Comparison of ENCODE assay signal across 8 mouse cellular contexts in the genomic region with DNA sequence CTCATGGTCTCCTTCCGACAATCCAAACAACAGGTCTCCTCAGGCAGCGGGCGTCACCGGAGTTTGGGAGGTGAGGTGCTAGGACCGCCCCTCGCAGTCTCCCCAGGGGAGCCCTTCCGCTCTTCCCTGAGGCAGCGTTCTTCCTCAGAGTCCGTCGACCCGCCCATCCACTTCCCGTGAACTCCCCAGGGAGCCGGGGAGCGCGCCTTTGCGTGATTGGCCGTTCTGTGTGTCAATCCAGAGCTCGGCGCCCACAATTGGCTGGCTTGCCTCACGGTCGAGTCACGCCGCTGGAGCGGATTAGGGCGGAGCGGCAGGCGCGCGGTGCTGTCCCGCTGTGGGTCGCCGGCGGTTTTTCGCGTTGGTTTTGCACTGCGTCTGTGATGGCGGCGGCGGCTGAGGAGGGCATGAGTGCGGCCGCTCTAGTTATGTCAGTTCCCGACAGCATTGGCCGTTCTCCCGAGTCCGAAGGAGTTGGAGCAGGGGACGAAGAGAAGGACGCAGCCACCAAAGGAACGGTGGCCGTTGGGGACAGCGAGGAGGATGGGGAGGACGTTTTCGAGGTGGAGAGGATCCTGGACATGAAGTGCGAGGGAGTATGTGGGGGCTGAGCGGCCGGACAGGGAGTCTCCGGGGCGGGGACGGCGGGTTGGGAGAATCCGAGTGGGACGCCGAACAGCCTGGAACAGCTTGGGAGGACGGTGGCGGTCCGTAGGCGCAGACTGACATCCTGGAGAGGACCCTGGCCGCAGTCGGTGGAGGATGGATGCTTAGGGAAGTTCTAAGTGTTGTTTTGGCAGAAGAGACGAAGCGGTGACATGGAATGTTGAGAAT. TPM values are rescaled to one million over a fixed set of nuclear protein-coding genes. Genes with fewer than 3 reads are reported as not detected.
A peak's percentile ranks its signal among the peaks of the same experiment; 100 is the strongest.
DNase-seq lines count a peak whose midpoint lies in the region; ATAC-seq and TF ChIP-seq lines count a peak whose summit lies in the region.

A gene (plus strand): TSS at position 280 of the 834 bp plus-strand sequence.

- peak within 1 kb of the TSS; percentile 80 for H3K27ac ChIP-seq in ES-E14 (ENCODE audit: insufficient read depth, low read depth, low read length, poor library complexity, severe bottlenecking)
- peak within 1 kb of the TSS; percentile 92 for H3K27ac ChIP-seq in forebrain, embryonic 15.5 days (replicated peaks)

- in situ Hi-C loops in ES-E14 (cut with MboI; ENCODE audit: low sequenced_read_pairs in 2 of 2, unreplicated experiment in 2 of 2), result no loop called here

- peak; percentile 100 for ATAC-seq in forebrain, embryonic 15.5 days (replicated peaks)
- ATAC-seq in neutrophil, adult 5-6 weeks (ENCODE audit: extremely low read depth, insufficient number of reproducible peaks, low FRiP score, poor library complexity, severe bottlenecking), result peak; percentile 100

- no peak for TF ChIP-seq CTCF in lung, adult 2 months (IDR thresholded peaks at IDR 0.05; ENCODE audit: insufficient read depth, low read length)

- peaks cover 2 to 5% of the 10 kb centered on the region in 2 experiments; a peak in 2 of 4 replicates for H3K4me1 ChIP-seq in ES-E14 (ENCODE audit: control insufficient read depth in 2 of 2, insufficient read depth in 2 of 2, low read length in 2 of 2, poor library complexity in 1 of 2)
- peaks cover 30% of the 10 kb centered on the region for H3K4me1 ChIP-seq in forebrain, embryonic 15.5 days
- peaks cover 7% of the 10 kb centered on the region for H3K4me1 ChIP-seq in lung, adult 2 months (ENCODE audit: control insufficient read depth, insufficient read depth, low read length)

- no peaks in the 10 kb centered on the region for H3K9me3 ChIP-seq in ES-E14 (ENCODE audit: control insufficient read depth, insufficient read depth, low read depth, low read length)
- no peaks in the 10 kb centered on the region for H3K9me3 ChIP-seq in forebrain, embryonic 15.5 days

- H3K36me3 ChIP-seq in ES-E14 (ENCODE audit: control insufficient read depth, insufficient read depth, low read length, poor library complexity, severe bottlenecking), result peaks cover 5% of the 10 kb centered on the region
- H3K36me3 ChIP-seq in forebrain, embryonic 15.5 days, result peaks cover 7% of the 10 kb centered on the region

- peak within 1 kb of the TSS; percentile 68 for H3K4me2 ChIP-seq in forebrain, embryonic 15.5 days (replicated peaks)

- H3K9ac ChIP-seq in ES-E14 (ENCODE audit: insufficient read depth, low read depth, low read length, poor library complexity, severe bottlenecking), result peak within 1 kb of the TSS; percentile 91
- H3K9ac ChIP-seq in forebrain, embryonic 15.5 days (replicated peaks), result peak within 1 kb of the TSS; percentile 78

- peak within 1 kb of the TSS; percentile 93 to 100 for H3K4me3 ChIP-seq in ES-E14 (ENCODE audit: insufficient read depth in 1 of 2, low read depth in 1 of 2, low read length in 2 of 2, poor library complexity in 1 of 2, severe bottlenecking in 1 of 2)
- H3K4me3 ChIP-seq in forebrain, embryonic 15.5 days, result peak within 1 kb of the TSS; percentile 89
- peak within 1 kb of the TSS; percentile 90 for H3K4me3 ChIP-seq in lung, adult 2 months (replicated peaks; ENCODE audit: extremely low read depth, low read depth, low read length)

- WGBS in forebrain, embryonic 15.5 days, result under 1% methylated on average over 70 of the region's 70 CpGs
- WGBS in lung, adult 2 months, result under 1% methylated on average over 70 of the region's 70 CpGs

- intact Hi-C loops in heart, postnatal 25 days (cut with DNase I), result loop anchor here (2.0 to 5.0 kb wide), 3 partner anchors 91 to 219 kb away; a partner anchor contains a TSS

- peak; percentile 83 for TF ChIP-seq POLR2A in lung, adult 2 months (IDR thresholded peaks at IDR 0.05; ENCODE audit: borderline replicate concordance, extremely low read depth, low read depth, low read length)

- H3K27me3 ChIP-seq in forebrain, embryonic 15.5 days, result no peaks in the 10 kb centered on the region

- peak; percentile 99 for DNase-seq in ES-E14 (ENCODE audit: low read depth, low spot score)
- peak; percentile 99 for DNase-seq in cerebellum, adult 11-12 months
- DNase-seq in heart, postnatal 25 days (ENCODE audit: low spot score), result peak; percentile 99
- DNase-seq in layer of hippocampus, adult 18-20 months (ENCODE audit: low spot score in 2 of 2), result peak; percentile 100
- DNase-seq in lung, adult 2 months, result peak; percentile 99
- peak; percentile 99 for DNase-seq in thymus, adult 18-20 months

TF ChIP-seq in ES-E14, 5 proteins besides CTCF, POLR2A, EP300 and RAD21:
- no peak for TF ChIP-seq HCFC1 (IDR thresholded peaks at IDR 0.05; ENCODE audit: borderline replicate concordance, insufficient read depth, low read length)
- peak; percentile 89 for TF ChIP-seq CHD2 (IDR thresholded peaks at IDR 0.05; ENCODE audit: low read depth, low read length)

RNA-seq across cellular contexts. Expression of the gene that starts here (rescaled TPM):
- total RNA-seq in ES-E14 (2012; rRNA removed), result 26.5 and 34.8 TPM in 2 replicates
- polyA plus RNA-seq in forebrain, embryonic 15.5 days (2015; fragmentation: Nextera tagmentation; extraction: Ambion mirVana), result 38.4 and 40.5 TPM in 2 replicates
- total RNA-seq in heart, postnatal 25 days (2021), result 10 to 100 TPM; 23.8 to 26.1 TPM
- 10 to 100 TPM; 48.2 to 57.3 TPM for total RNA-seq in layer of hippocampus, adult 18-20 months (2021)
- polyA plus RNA-seq in lung, adult 2 months (2012; rRNA removed), result 3.3 and 5.8 TPM in 2 replicates
- total RNA-seq in neutrophil, adult 5-6 weeks (2017), result 45.3 and 54.4 TPM in 2 replicates

Comparison
In these comparisons a context has a peak if more than half of its experiments do, and no peak if none do; other contexts are left out.
1. Peak in every context shown above with its lines: DNase-seq, ATAC-seq, H3K4me3 ChIP-seq and H3K27ac ChIP-seq.